Mouse (Mus musculus) brain, embryonic 18.5 days (tissue): ENCODE data around the gene Pou5f1.

Experiments used
- DNase-seq: peaks from one replicate; pipeline ENCODE4 v3.0.0-alpha.2; 2012; ENCODE audit warnings: low read depth, low spot score

Gene Pou5f1

GRCm38 (mm10) chr17:35512916-35513626, 7.3 kb downstream of the Pou5f1 start:
- DNase-seq: no peak

- DNase-seq: no peak
Measured at GRCm38 (mm10) chr17:35513886-35514285, 8.1 kb downstream of the Pou5f1 start.

- no peak for DNase-seq
Measured at GRCm38 (mm10) chr17:35514756-35515155, 8.9 kb downstream of the Pou5f1 start.

GRCm38 (mm10) chr17:35515911-35516640, 10.3 kb downstream of the Pou5f1 start:
- DNase-seq: no peak

GRCm38 (mm10) chr17:35516652-35517500, 11.1 kb downstream of the Pou5f1 start, which contains the start of the genes Tcf19 and Cchcr1:
Gene Tcf19, minus strand, starts transcription at chr17:35516824.
Gene Cchcr1, plus strand, starts transcription at chr17:35517100.
- DNase-seq: peak; percentile 93

GRCm38 (mm10) chr17:35517526-35517925, 11.7 kb downstream of the Pou5f1 start:
- no peak for DNase-seq

GRCm38 (mm10) chr17:35524354-35524753, 18.5 kb downstream of the Pou5f1 start:
- DNase-seq: no peak

- DNase-seq: no peak
Measured at GRCm38 (mm10) chr17:35526644-35527043, 20.8 kb downstream of the Pou5f1 start.

- DNase-seq: no peak
Measured at GRCm38 (mm10) chr17:35532360-35532759, 26.5 kb downstream of the Pou5f1 start.

- DNase-seq: no peak
Measured at GRCm38 (mm10) chr17:35532901-35533300, 27.1 kb downstream of the Pou5f1 start, which contains the start of gene Psors1c2. Gene Psors1c2, plus strand, starts transcription at chr17:35533201.

- DNase-seq: peak; percentile 40
Measured at GRCm38 (mm10) chr17:35534343-35534742, 28.5 kb downstream of the Pou5f1 start.

GRCm38 (mm10) chr17:35537421-35537820, 31.6 kb downstream of the Pou5f1 start:
- no peak for DNase-seq

- DNase-seq: no peak
Measured at GRCm38 (mm10) chr17:35538476-35538875, 32.7 kb downstream of the Pou5f1 start.

- no peak for DNase-seq
Measured at GRCm38 (mm10) chr17:35539540-35539939, 33.7 kb downstream of the Pou5f1 start.

- DNase-seq: no peak
Measured at GRCm38 (mm10) chr17:35542761-35543411, 37.1 kb downstream of the Pou5f1 start.

- no peak for DNase-seq
Measured at GRCm38 (mm10) chr17:35543412-35543861, 37.6 kb downstream of the Pou5f1 start.

- DNase-seq: no peak
Measured at GRCm38 (mm10) chr17:35544001-35544400, 38.2 kb downstream of the Pou5f1 start.

- DNase-seq: no peak
Measured at GRCm38 (mm10) chr17:35544680-35545079, 38.9 kb downstream of the Pou5f1 start.

GRCm38 (mm10) chr17:35547465-35547864, 41.6 kb downstream of the Pou5f1 start:
- no peak for DNase-seq

GRCm38 (mm10) chr17:35548636-35549035, 42.8 kb downstream of the Pou5f1 start:
- DNase-seq: no peak

- no peak for DNase-seq
Measured at GRCm38 (mm10) chr17:35549437-35550142, 43.8 kb downstream of the Pou5f1 start.
